Mouse (Mus musculus): Measurements from ENCODE around the gene Tango2. TPM values are rescaled to one million over a fixed set of nuclear protein-coding genes. Genes with fewer than 3 reads are reported as not detected.
"Not testable (repeated sequence)": the region's sequence is repeated elsewhere in the genome, so short reads cannot be mapped to it uniquely, and the experiment has no call there.

Gene Tango2
- polyA plus RNA-seq, 1 experiment from 2014 or later: 112 TPM

GRCm38 (mm10) chr16:18321443-18321842 is 26.5 kb downstream of the Tango2 start:
- Histone ChIP-seq H3K27ac (ENCODE audit: low read depth, low read length) (no peak overlapping the region), H3K4me3 (ENCODE audit: low read length) (no peak overlapping the region)
- WGBS: 84% methylated on average over 2 of the region's 2 CpGs

GRCm38 (mm10) chr16:18318992-18319391 is 28.9 kb downstream of the Tango2 start:
- H3K4me3 ChIP-seq (ENCODE audit: low read length): no peak overlapping the region
- no peaks in the 10 kb centered on the region for H3K27me3 ChIP-seq (replicated peaks; ENCODE audit: control insufficient read depth, insufficient read depth, low read length)
- WGBS: 90% methylated on average over 3 of the region's 3 CpGs
- no peaks in the 10 kb centered on the region for H3K4me1 ChIP-seq (ENCODE audit: control insufficient read depth, insufficient read depth, low read depth, low read length)
- H3K9ac ChIP-seq (ENCODE audit: low read depth, low read length): no peak overlapping the region
- H3K27ac ChIP-seq (ENCODE audit: low read depth, low read length): no peak overlapping the region
- no peak for ATAC-seq
- H3K4me2 ChIP-seq (ENCODE audit: low read length): no peak overlapping the region
- 0 out of 2 replicates have a peak, but pooled peaks cover 2% of the 10 kb centered on the region for H3K36me3 ChIP-seq (ENCODE audit: control insufficient read depth, insufficient read depth, low read length)
- no peaks in the 10 kb centered on the region for H3K9me3 ChIP-seq (ENCODE audit: control insufficient read depth, low read length)

More at GRCm38 (mm10) chr16:18321443-18321842, 26.5 kb downstream of the Tango2 start:
- Histone ChIP-seq H3K36me3 (ENCODE audit: control insufficient read depth, insufficient read depth, low read length) (0 out of 2 replicates have a peak, but pooled peaks cover 2% of the 10 kb centered on the region), H3K4me1 (ENCODE audit: control insufficient read depth, insufficient read depth, low read depth, low read length) (no peaks in the 10 kb centered on the region), H3K9me3 (ENCODE audit: control insufficient read depth, low read length) (no peaks in the 10 kb centered on the region), H3K9ac (ENCODE audit: low read depth, low read length) (no peak overlapping the region), H3K4me2 (ENCODE audit: low read length) (no peak overlapping the region), H3K27me3 (replicated peaks; ENCODE audit: control insufficient read depth, insufficient read depth, low read length) (no peaks in the 10 kb centered on the region)
- no peak for ATAC-seq

GRCm38 (mm10) chr16:18308159-18308558 is 39.7 kb downstream of the Tango2 start:
- Histone ChIP-seq H3K36me3 (ENCODE audit: control insufficient read depth, insufficient read depth, low read length) (peaks cover 24% of the 10 kb centered on the region), H3K9me3 (ENCODE audit: control insufficient read depth, low read length) (no peaks in the 10 kb centered on the region), H3K9ac (ENCODE audit: low read depth, low read length) (no peak overlapping the region), H3K4me1 (ENCODE audit: control insufficient read depth, insufficient read depth, low read depth, low read length) (no peaks in the 10 kb centered on the region), H3K27me3 (replicated peaks; ENCODE audit: control insufficient read depth, insufficient read depth, low read length) (no peaks in the 10 kb centered on the region), H3K4me3 (ENCODE audit: low read length) (no peak overlapping the region), H3K4me2 (ENCODE audit: low read length) (no peak overlapping the region), H3K27ac (ENCODE audit: low read depth, low read length) (no peak overlapping the region)
- 94% methylated on average over 1 of the region's 1 CpGs for WGBS
- ATAC-seq: no peak

- ATAC-seq; H3K36me3 ChIP-seq (ENCODE audit: control insufficient read depth, insufficient read depth, low read length); H3K27me3 ChIP-seq (replicated peaks; ENCODE audit: control insufficient read depth, insufficient read depth, low read length); H3K9me3 ChIP-seq (ENCODE audit: control insufficient read depth, low read length): not testable (repeated sequence)
- 4% methylated on average over 6 of the region's 10 CpGs for WGBS
- Histone ChIP-seq H3K4me3 (ENCODE audit: low read length) (peak overlapping the region; percentile 89), H3K27ac (ENCODE audit: low read depth, low read length) (peak overlapping the region; percentile 39; the same call in 1 of the 2 replicates), H3K4me2 (ENCODE audit: low read length) (peak overlapping the region; percentile 51), H3K9ac (ENCODE audit: low read depth, low read length) (peak overlapping the region; percentile 43), H3K4me1 (ENCODE audit: control insufficient read depth, insufficient read depth, low read depth, low read length) (peaks cover 25% of the 10 kb centered on the region)
Measured at GRCm38 (mm10) chr16:18289614-18290013, 58.3 kb downstream of the Tango2 start.

GRCm38 (mm10) chr16:18289067-18289588 is 58.8 kb downstream of the Tango2 start, which contains the start of gene Dgcr8:
Dgcr8 (minus strand) TSS chr16:18289246.
- ATAC-seq: peak; percentile 100
- under 1% methylated on average over 64 of the region's 71 CpGs for WGBS

GRCm38 (mm10) chr16:18288581-18289061 is 59.3 kb downstream of the Tango2 start:
- Histone ChIP-seq H3K9ac (ENCODE audit: low read depth, low read length) (peak overlapping the region; percentile 94), H3K27ac (ENCODE audit: low read depth, low read length) (peak overlapping the region; percentile 85), H3K9me3 (ENCODE audit: control insufficient read depth, low read length) (no peaks in the 10 kb centered on the region), H3K27me3 (replicated peaks; ENCODE audit: control insufficient read depth, insufficient read depth, low read length) (no peaks in the 10 kb centered on the region), H3K4me2 (ENCODE audit: low read length) (peak overlapping the region; percentile 89), H3K36me3 (ENCODE audit: control insufficient read depth, insufficient read depth, low read length) (peaks cover 11% of the 10 kb centered on the region), H3K4me3 (ENCODE audit: low read length) (peak overlapping the region; percentile 89), H3K4me1 (ENCODE audit: control insufficient read depth, insufficient read depth, low read depth, low read length) (peaks cover 25% of the 10 kb centered on the region)
- ATAC-seq: peak; percentile 83
- under 1% methylated on average over 22 of the region's 31 CpGs for WGBS

More at GRCm38 (mm10) chr16:18289067-18289588, 58.8 kb downstream of the Tango2 start, which contains the start of gene Dgcr8:
- H3K27ac ChIP-seq (ENCODE audit: low read depth, low read length): peak within 1 kb of the TSS; percentile 85
- H3K9ac ChIP-seq (ENCODE audit: low read depth, low read length): peak within 1 kb of the TSS; percentile 94
- H3K9me3 ChIP-seq (ENCODE audit: control insufficient read depth, low read length): no peaks in the 10 kb centered on the region
- H3K36me3 ChIP-seq (ENCODE audit: control insufficient read depth, insufficient read depth, low read length): peaks cover 7% of the 10 kb centered on the region
- H3K4me3 ChIP-seq (ENCODE audit: low read length): peak within 1 kb of the TSS; percentile 89
- no peaks in the 10 kb centered on the region for H3K27me3 ChIP-seq (replicated peaks; ENCODE audit: control insufficient read depth, insufficient read depth, low read length)
- peaks cover 25% of the 10 kb centered on the region for H3K4me1 ChIP-seq (ENCODE audit: control insufficient read depth, insufficient read depth, low read depth, low read length)
- peak within 1 kb of the TSS; percentile 89 for H3K4me2 ChIP-seq (ENCODE audit: low read length)

GRCm38 (mm10) chr16:18288166-18288565 is 59.7 kb downstream of the Tango2 start:
- peaks cover 25% of the 10 kb centered on the region for H3K4me1 ChIP-seq (ENCODE audit: control insufficient read depth, insufficient read depth, low read depth, low read length)
- no peaks in the 10 kb centered on the region for H3K27me3 ChIP-seq (replicated peaks; ENCODE audit: control insufficient read depth, insufficient read depth, low read length)
- H3K9me3 ChIP-seq (ENCODE audit: control insufficient read depth, low read length): no peaks in the 10 kb centered on the region
- ATAC-seq: no peak
- WGBS: 0% methylated on average over 4 of the region's 4 CpGs
- H3K9ac ChIP-seq (ENCODE audit: low read depth, low read length): peak overlapping the region; percentile 94
- H3K36me3 ChIP-seq (ENCODE audit: control insufficient read depth, insufficient read depth, low read length): peaks cover 14% of the 10 kb centered on the region
- H3K4me2 ChIP-seq (ENCODE audit: low read length): peak overlapping the region; percentile 89
- H3K27ac ChIP-seq (ENCODE audit: low read depth, low read length): peak overlapping the region; percentile 26; the same call in 1 of the 2 replicates
- H3K4me3 ChIP-seq (ENCODE audit: low read length): peak overlapping the region; percentile 89

- Histone ChIP-seq H3K4me2 (ENCODE audit: low read length) (no peak overlapping the region), H3K4me1 (ENCODE audit: control insufficient read depth, insufficient read depth, low read depth, low read length) (no peaks in the 10 kb centered on the region), H3K36me3 (ENCODE audit: control insufficient read depth, insufficient read depth, low read length) (peaks cover 55% of the 10 kb centered on the region), H3K27ac (ENCODE audit: low read depth, low read length) (no peak overlapping the region), H3K9me3 (ENCODE audit: control insufficient read depth, low read length) (no peaks in the 10 kb centered on the region), H3K9ac (ENCODE audit: low read depth, low read length) (no peak overlapping the region), H3K4me3 (ENCODE audit: low read length) (no peak overlapping the region), H3K27me3 (replicated peaks; ENCODE audit: control insufficient read depth, insufficient read depth, low read length) (no peaks in the 10 kb centered on the region)
- WGBS: 88% methylated on average over 2 of the region's 2 CpGs
- ATAC-seq: no peak
Measured at GRCm38 (mm10) chr16:18275166-18275565, 72.7 kb downstream of the Tango2 start.

- H3K9me3 ChIP-seq (ENCODE audit: control insufficient read depth, low read length): no peaks in the 10 kb centered on the region
- ATAC-seq: no peak
- H3K36me3 ChIP-seq (ENCODE audit: control insufficient read depth, insufficient read depth, low read length): peaks cover 56% of the 10 kb centered on the region
- H3K4me3 ChIP-seq (ENCODE audit: low read length): no peak overlapping the region
- no peaks in the 10 kb centered on the region for H3K4me1 ChIP-seq (ENCODE audit: control insufficient read depth, insufficient read depth, low read depth, low read length)
- 86% methylated on average over 5 of the region's 5 CpGs for WGBS
- H3K9ac ChIP-seq (ENCODE audit: low read depth, low read length): no peak overlapping the region
- H3K27ac ChIP-seq (ENCODE audit: low read depth, low read length): no peak overlapping the region
- H3K4me2 ChIP-seq (ENCODE audit: low read length): no peak overlapping the region
- no peaks in the 10 kb centered on the region for H3K27me3 ChIP-seq (replicated peaks; ENCODE audit: control insufficient read depth, insufficient read depth, low read length)
Measured at GRCm38 (mm10) chr16:18268182-18268581, 79.7 kb downstream of the Tango2 start.
